Mouse (Mus musculus) left cerebral cortex, adult 2 months (tissue): ENCODE results near the gene Ell. TPM values are rescaled to one million over a fixed set of nuclear protein-coding genes. Genes with fewer than 3 reads are reported as not detected.
"Not testable (repeated sequence)": the region's sequence is repeated elsewhere in the genome, so short reads cannot be mapped to it uniquely, and the experiment has no call there.

Experiments used
- DNase-seq, 2 experiments: peaks; one replicate each; pipeline ENCODE4 v3.0.0; 2021 to 2022; ENCODE audit warnings: low spot score in 2 of 2, mixed read lengths in 1 of 2; ENCODE audit errors: extremely low spot score in 1 of 2
- H3K27ac ChIP-seq: fragments of 200-600 bp; 2 replicates; pipeline ENCODE4 v1.8.1; 2022
- H3K4me3 ChIP-seq: fragments of 200-600 bp; 2 replicates; pipeline ENCODE4 v1.8.1; 2022
- CTCF ChIP-seq: fragments of 200-600 bp; IDR thresholded peaks from 2 replicates; pipeline ENCODE4 v1.8.1; 2022; ENCODE audit warnings: antibody characterized with exemption, mild to moderate bottlenecking, moderate library complexity
- intact Hi-C: fragments of 180-260 bp; cut with DNase I; formaldehyde crosslinking; loops from one replicate; pipeline ENCODE4 v1.15.1; 2025
- total RNA-seq, 2 experiments: library from RNA; stranded (reverse); gene quantifications; 2 replicates each; pipeline ENCODE4 v1.2.3; 2021

The Ell gene
- total RNA-seq, 2 experiments from 2014 or later, result 18.6 to 20.8 TPM

DNA sequence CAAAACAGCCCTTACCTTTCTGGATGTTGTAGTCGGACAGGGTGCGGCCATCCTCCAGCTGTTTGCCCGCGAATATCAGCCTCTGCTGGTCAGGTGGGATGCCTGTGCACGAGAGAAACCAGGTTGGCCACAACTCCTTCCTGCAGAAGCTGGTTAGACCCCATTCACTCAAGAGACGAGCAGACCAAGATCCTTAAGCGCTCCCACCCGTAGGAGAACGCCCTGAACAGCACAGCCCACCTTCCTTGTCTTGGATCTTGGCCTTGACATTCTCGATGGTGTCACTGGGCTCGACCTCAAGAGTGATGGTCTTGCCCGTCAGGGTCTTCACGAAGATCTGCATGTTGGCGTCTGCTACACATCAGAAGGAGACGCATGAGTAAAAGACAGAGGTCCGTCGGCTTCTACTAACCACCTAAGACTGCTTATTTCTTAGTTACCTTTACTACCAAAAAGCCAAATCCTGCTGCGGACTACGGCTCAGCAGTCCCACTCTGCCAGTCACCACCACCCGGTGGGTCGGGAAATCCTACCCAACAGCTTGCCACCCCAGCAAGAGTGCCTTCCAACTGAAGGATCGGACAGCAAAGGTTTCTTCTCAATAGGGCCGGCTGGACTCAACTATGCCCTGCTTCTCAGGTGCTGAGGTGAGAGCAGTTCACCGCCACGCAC is 29.8 kb upstream of the Ell start:
- DNase-seq, result no peak
- H3K4me3 ChIP-seq, result peak overlapping the region; percentile 98
- peak overlapping the region; percentile 93 for H3K27ac ChIP-seq
- intact Hi-C loops, result loop anchor here (10.0 kb wide), 1 partner anchor 155 kb away; the partner anchor contains the start of gene Upf1
- no peak for TF ChIP-seq CTCF

DNA sequence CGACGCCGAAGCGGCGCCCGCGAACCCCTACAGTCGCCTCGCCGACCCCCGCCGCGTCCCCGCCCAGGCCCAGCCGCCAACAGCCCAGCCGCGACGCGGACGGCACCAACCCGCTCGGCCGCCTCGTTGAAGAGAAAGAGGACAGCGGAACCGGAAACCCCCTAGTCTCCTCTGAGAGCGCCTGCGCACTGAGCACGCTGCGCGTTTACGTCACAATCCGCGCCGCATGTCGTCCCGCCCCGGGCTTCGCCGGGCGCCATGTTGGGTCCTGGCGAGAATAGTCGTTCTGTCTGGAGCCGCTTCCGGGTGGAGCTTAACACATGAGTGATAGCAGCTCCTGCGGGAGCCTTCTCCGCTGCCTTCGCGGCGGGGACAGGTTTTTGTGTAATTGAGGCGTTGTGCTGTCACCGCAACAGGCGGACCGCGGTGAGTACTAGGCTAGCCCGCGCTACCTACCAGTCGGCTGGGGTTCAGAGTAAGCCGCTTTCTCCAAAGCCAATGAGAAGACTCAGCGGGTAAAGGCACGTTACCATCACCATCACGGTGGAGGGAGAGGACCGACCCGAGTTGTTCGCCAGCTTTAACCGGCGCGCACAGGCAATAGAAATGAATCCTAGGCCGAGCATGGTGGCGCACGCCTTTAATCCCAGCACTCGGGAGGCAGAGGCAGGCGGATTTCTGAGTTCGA is 28.9 kb upstream of the Ell start, which contains the start of gene Uba52:
TSS of gene Uba52 (minus strand) at position 574 of the 688 bp plus-strand sequence.
- intact Hi-C loops, result no loop called here
- peak within 1 kb of the TSS; percentile 93 for H3K27ac ChIP-seq
- peak; percentile 97 to 98 for DNase-seq
- TF ChIP-seq CTCF, result no peak
- H3K4me3 ChIP-seq, result peak within 1 kb of the TSS; percentile 98

DNA sequence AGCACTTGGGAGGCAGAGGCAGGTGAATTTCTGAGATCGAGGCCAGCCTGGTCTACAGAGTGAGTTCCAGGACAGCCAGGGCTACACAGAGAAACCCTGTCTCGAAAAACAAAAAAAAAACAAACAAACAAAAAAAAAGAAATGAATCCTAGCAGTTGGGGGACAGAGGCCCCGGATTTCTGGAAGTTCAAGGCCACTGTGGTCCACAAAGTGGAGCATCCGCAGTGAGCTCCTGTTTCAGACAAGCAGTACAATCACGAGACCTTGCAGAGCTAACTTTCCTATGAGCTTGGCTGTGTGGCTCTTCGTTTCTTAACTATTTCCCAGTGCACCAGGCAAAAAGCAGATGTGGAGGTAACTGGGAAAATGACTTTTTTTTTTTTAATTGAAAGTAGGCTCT is 28.1 kb upstream of the Ell start:
- DNase-seq, intact Hi-C loops: not testable (repeated sequence)
- H3K27ac ChIP-seq, result peak overlapping the region; percentile 93
- H3K4me3 ChIP-seq, result peak overlapping the region; percentile 98

DNA sequence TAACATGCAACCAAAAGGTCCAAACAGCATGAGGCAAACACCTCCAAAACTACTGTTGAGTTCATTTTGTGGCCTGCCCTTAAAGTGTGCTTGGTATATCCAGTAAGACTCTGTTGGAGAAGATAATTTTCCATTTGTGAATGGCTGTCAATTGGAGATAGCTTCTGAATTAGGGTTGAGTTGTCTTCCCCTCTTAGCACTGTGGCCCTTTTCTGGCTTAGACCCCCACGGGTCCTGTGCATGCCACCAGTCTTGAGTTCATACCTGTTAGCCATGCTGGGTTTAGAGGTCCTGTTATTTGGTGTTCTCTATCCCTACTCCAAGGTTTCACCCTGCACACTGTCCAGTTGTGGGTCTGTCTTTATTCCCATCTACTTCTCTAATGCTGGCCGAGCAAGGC is 27.5 kb upstream of the Ell start:
- DNase-seq, result no peak
- intact Hi-C loops, result no loop called here
- Histone ChIP-seq H3K27ac (no peak overlapping the region), H3K4me3 (no peak overlapping the region)
- TF ChIP-seq CTCF, result no peak

- DNase-seq, result no peak
- Histone ChIP-seq H3K4me3 (no peak overlapping the region), H3K27ac (no peak overlapping the region; the same call in 1 of the 2 replicates)
- intact Hi-C loops, result no loop called here
- no peak for TF ChIP-seq CTCF
These were observed 26.9 kb upstream of the Ell start for GRCm38 (mm10) chr8:70512253-70512903.

DNA sequence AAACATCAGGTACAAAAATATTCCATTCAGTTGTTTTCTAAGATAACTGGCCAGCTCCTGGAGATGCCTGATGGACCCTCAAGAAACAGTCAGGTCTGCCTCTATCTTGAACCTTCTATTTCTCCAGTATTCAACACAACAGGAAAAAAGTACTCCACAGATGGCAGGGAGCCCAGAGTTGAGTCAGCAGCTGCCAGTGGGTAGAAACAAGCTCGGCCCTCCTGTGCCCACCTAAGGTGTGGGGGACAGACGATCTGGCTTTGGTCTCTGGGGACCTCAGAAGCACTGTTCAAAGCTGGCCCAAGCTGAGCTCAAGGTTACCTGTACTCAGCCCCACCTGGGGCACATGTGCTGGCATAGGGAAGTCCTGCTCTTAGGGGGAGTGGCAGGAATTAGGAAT is 25.8 kb upstream of the Ell start:
- Histone ChIP-seq H3K4me3 (no peak overlapping the region), H3K27ac (peak overlapping the region; percentile 61)
- TF ChIP-seq CTCF, result no peak
- peak in 1 of 2 experiments; percentile 77 for DNase-seq
- intact Hi-C loops, result no loop called here

GRCm38 (mm10) chr8:70517940-70518643 is 21.2 kb upstream of the Ell start:
- no peak for TF ChIP-seq CTCF
- intact Hi-C loops, result no loop called here
- no peak overlapping the region; the same call in 1 of the 2 replicates for H3K27ac ChIP-seq
- no peak overlapping the region for H3K4me3 ChIP-seq
- DNase-seq, result no peak

- Histone ChIP-seq H3K4me3 (no peak overlapping the region), H3K27ac (peak overlapping the region; percentile 19; the same call in 1 of the 2 replicates)
- DNase-seq, result no peak
- TF ChIP-seq CTCF, result no peak
- intact Hi-C loops, result no loop called here
These were observed 20.2 kb upstream of the Ell start for GRCm38 (mm10) chr8:70519043-70519442.

DNA sequence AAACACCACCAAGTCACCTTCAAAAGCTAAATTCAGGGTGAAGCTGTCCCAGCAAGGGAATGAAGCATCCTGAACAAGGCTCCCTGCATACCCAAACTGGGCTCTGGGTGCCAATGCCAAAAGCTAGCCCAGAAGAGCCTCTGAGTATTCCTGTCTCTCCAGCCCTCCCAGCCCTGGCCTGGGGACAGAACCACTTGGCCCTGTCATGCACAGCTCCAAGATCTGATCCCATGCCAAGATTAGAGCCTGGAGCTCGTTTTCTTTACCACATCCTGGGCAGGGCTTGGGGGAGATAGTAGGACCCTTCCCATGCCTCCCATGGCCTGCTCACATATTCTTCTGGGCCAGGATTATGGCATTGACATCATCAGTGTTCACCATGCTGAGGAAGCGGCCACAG is 19.7 kb upstream of the Ell start:
- intact Hi-C loops, result no loop called here
- DNase-seq, result no peak
- no peak overlapping the region for H3K4me3 ChIP-seq
- H3K27ac ChIP-seq, result 0 out of 2 replicates have a peak overlapping the region, but pooled peaks have one; percentile 40
- TF ChIP-seq CTCF, result no peak

GRCm38 (mm10) chr8:70522592-70523403 is 16.5 kb upstream of the Ell start:
- peak overlapping the region; percentile 85 for H3K27ac ChIP-seq
- TF ChIP-seq CTCF, result peak; percentile 62
- intact Hi-C loops, result no loop called here
- H3K4me3 ChIP-seq, result peak overlapping the region; percentile 80
- DNase-seq, result peak; percentile 96 to 97

- H3K4me3 ChIP-seq, result peak overlapping the region; percentile 95
- no peak for DNase-seq
- no peak for TF ChIP-seq CTCF
- H3K27ac ChIP-seq, result peak overlapping the region; percentile 96
- intact Hi-C loops, result no loop called here
These were observed 12.1 kb upstream of the Ell start for GRCm38 (mm10) chr8:70527111-70527511.
